Mouse (Mus musculus) spleen, adult 2 months (tissue): ENCODE results near the gene Mettl27.

Experiments used
- CTCF ChIP-seq: fragments of 200-500 bp; IDR thresholded peaks from 2 replicates; pipeline ENCODE4 v1.5.1; 2011; ENCODE audit warnings: mild to moderate bottlenecking, inconsistent platforms; ENCODE audit not compliant: insufficient read depth, insufficient read length, insufficient replicate concordance; ENCODE audit errors: extremely low read depth
- POLR2A ChIP-seq: fragments of 200-500 bp; IDR thresholded peaks from 2 replicates; pipeline ENCODE4 v1.6.1; 2011; ENCODE audit warnings: low read depth, low read length, inconsistent platforms

DNA sequence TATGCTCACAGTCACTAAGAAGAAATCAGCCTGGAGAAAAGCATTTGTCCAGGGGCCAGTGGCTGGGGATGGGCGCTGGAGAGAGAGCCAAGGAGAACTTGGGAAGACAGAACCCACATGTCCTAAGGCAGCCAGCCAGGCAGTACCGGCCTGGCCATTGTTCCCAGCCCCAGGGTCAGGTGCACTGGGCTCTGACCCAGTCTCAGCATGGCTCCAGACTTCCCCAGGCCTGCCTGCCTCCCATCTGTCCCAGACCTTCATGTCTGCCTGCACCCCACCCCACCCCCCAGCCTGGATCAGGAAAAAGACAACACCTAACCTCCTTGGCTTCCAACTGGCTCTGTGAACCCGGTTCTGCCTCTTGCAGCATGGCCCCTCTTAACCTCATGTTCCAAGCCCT, 49.1 kb upstream of the Mettl27 start:
- no peak for TF ChIP-seq CTCF
- no peak for TF ChIP-seq POLR2A
